Mouse (Mus musculus) forebrain, embryonic 11.5 days (tissue): Measurements from ENCODE around the gene 4930524B15Rik. TPM values are rescaled to one million over a fixed set of nuclear protein-coding genes. Genes with fewer than 3 reads are reported as not detected.
A peak's percentile ranks its signal among the peaks of the same experiment; 100 is the strongest.
"Not testable (repeated sequence)": the region's sequence is repeated elsewhere in the genome, so short reads cannot be mapped to it uniquely, and the experiment has no call there.

ENCODE experiments used
- ATAC-seq: fragments of 200-750 bp; cut with Nextera tagmentation; replicated peaks from 2 replicates; pipeline ENCODE4 v1.8.0; 2017; ENCODE audit warnings: moderate TSS enrichment; ENCODE audit not compliant: low FRiP score
- DNase-seq: peaks from one replicate; pipeline ENCODE4 v3.0.0-alpha.2; 2017; ENCODE audit warnings: low spot score
- H3K27ac ChIP-seq: fragments of 300-500 bp; sonication (generic); 2 replicates; pipeline ENCODE4 v1.5.1; 2014; ENCODE audit warnings: low read depth, low read length
- H3K27me3 ChIP-seq: fragments of 300-500 bp; sonication (generic); 2 replicates; pipeline ENCODE4 v1.6.1; 2014; ENCODE audit warnings: mild to moderate bottlenecking, low read length, mixed read lengths; ENCODE audit not compliant: control insufficient read depth, insufficient read depth
- H3K36me3 ChIP-seq: fragments of 300-500 bp; sonication (generic); 2 replicates; pipeline ENCODE4 v1.6.1; 2014; ENCODE audit warnings: mild to moderate bottlenecking, low read length, moderate library complexity, mixed read lengths; ENCODE audit not compliant: control insufficient read depth, insufficient read depth
- H3K4me1 ChIP-seq: fragments of 300-500 bp; sonication (generic); replicated peaks from 2 replicates; pipeline ENCODE4 v1.6.1; 2014; ENCODE audit warnings: low read length, mixed read lengths; ENCODE audit not compliant: control insufficient read depth, insufficient read depth
- H3K4me2 ChIP-seq: fragments of 300-500 bp; sonication (generic); 2 replicates; pipeline ENCODE4 v1.6.1; 2014; ENCODE audit warnings: low read depth, mild to moderate bottlenecking, low read length, moderate library complexity, mixed read lengths; ENCODE audit not compliant: severe bottlenecking
- H3K4me3 ChIP-seq: fragments of 300-500 bp; sonication (generic); 2 replicates; pipeline ENCODE4 v1.5.1; 2014; ENCODE audit warnings: low read depth, low read length
- H3K9ac ChIP-seq: fragments of 300-500 bp; sonication (generic); 2 replicates; pipeline ENCODE4 v1.6.1; 2014; ENCODE audit warnings: low read length
- H3K9me3 ChIP-seq: fragments of 300-500 bp; sonication (generic); 2 replicates; pipeline ENCODE4 v1.6.1; 2016; ENCODE audit warnings: low read length, mixed read lengths; ENCODE audit not compliant: control insufficient read depth
- WGBS: fragments of 180-500 bp; shearing (Covaris S2); extraction: QIAGEN DNeasy Blood & Tissue Kit; methylation state at CpG from one replicate; pipeline ENCODE4 v1.1.7; 2014; 5-methylcytosine and 5-hydroxymethylcytosine counted together
- polyA plus RNA-seq: library from polyadenylated mRNA; unstranded; fragments of >200 nt; fragmentation: Nextera tagmentation; extraction: Ambion mirVana; gene quantifications from 2 replicates; pipeline ENCODE4 v1.2.1, GENCODE M21; 2014

4930524B15Rik gene
- polyA plus RNA-seq, 1 experiment from 2014 or later: 0.09 TPM

- 90% methylated on average over 5 of the region's 5 CpGs for WGBS
- not testable (repeated sequence) for ATAC-seq
Measured at GRCm38 (mm10) chr11:31980089-31980488, 14.7 kb downstream of the 4930524B15Rik start.

GRCm38 (mm10) chr11:31981830-31982229, 16.4 kb downstream of the 4930524B15Rik start:
- H3K4me3 ChIP-seq: no peak overlapping the region
- H3K36me3 ChIP-seq: no peaks in the 10 kb centered on the region
- no peaks in the 10 kb centered on the region for H3K4me1 ChIP-seq
- 91% methylated on average over 7 of the region's 7 CpGs for WGBS
- H3K27me3 ChIP-seq: no peaks in the 10 kb centered on the region
- H3K9ac ChIP-seq: no peak overlapping the region
- H3K27ac ChIP-seq: no peak overlapping the region
- DNase-seq (no peak), ATAC-seq (no peak)
- no peak overlapping the region for H3K4me2 ChIP-seq
- H3K9me3 ChIP-seq: no peaks in the 10 kb centered on the region; the same call in 1 of the 2 replicates

More at GRCm38 (mm10) chr11:31980089-31980488, 14.7 kb downstream of the 4930524B15Rik start:
- not testable (repeated sequence) for H3K36me3 ChIP-seq, H3K4me1 ChIP-seq, H3K27me3 ChIP-seq, H3K9me3 ChIP-seq, H3K9ac ChIP-seq, H3K4me2 ChIP-seq, H3K27ac ChIP-seq, H3K4me3 ChIP-seq, DNase-seq

GRCm38 (mm10) chr11:31982247-31982943, 17.0 kb downstream of the 4930524B15Rik start:
- 85% methylated on average over 13 of the region's 13 CpGs for WGBS

GRCm38 (mm10) chr11:31983249-31983648, 17.9 kb downstream of the 4930524B15Rik start:
- Histone ChIP-seq H3K4me1 (no peaks in the 10 kb centered on the region), H3K27ac (no peak overlapping the region), H3K4me3 (no peak overlapping the region), H3K4me2 (no peak overlapping the region), H3K36me3 (no peaks in the 10 kb centered on the region), H3K27me3 (no peaks in the 10 kb centered on the region), H3K9me3 (no peaks in the 10 kb centered on the region; the same call in 1 of the 2 replicates), H3K9ac (no peak overlapping the region)
- ATAC-seq: no peak
- no peak for DNase-seq

More at GRCm38 (mm10) chr11:31982247-31982943, 17.0 kb downstream of the 4930524B15Rik start:
- H3K4me3 ChIP-seq, H3K27me3 ChIP-seq, H3K9me3 ChIP-seq, ATAC-seq, H3K4me1 ChIP-seq, H3K4me2 ChIP-seq, DNase-seq, H3K27ac ChIP-seq, H3K9ac ChIP-seq, H3K36me3 ChIP-seq: not testable (repeated sequence)

GRCm38 (mm10) chr11:31984786-31985185, 19.4 kb downstream of the 4930524B15Rik start:
- Histone ChIP-seq H3K27ac (no peak overlapping the region), H3K9ac (no peak overlapping the region), H3K27me3 (no peaks in the 10 kb centered on the region), H3K4me2 (no peak overlapping the region), H3K4me3 (no peak overlapping the region), H3K9me3 (no peaks in the 10 kb centered on the region; the same call in 1 of the 2 replicates), H3K36me3 (no peaks in the 10 kb centered on the region), H3K4me1 (no peaks in the 10 kb centered on the region)
- DNase-seq (no peak), ATAC-seq (no peak)
- 82% methylated on average over 2 of the region's 2 CpGs for WGBS

GRCm38 (mm10) chr11:31992535-31992934, 27.1 kb downstream of the 4930524B15Rik start:
- Histone ChIP-seq H3K9me3 (no peaks in the 10 kb centered on the region), H3K27ac (no peak overlapping the region), H3K4me2 (no peak overlapping the region), H3K27me3 (no peaks in the 10 kb centered on the region), H3K4me3 (no peak overlapping the region), H3K9ac (no peak overlapping the region), H3K36me3 (no peaks in the 10 kb centered on the region), H3K4me1 (no peaks in the 10 kb centered on the region)
- no peak for ATAC-seq
- no peak for DNase-seq
- 87% methylated on average over 3 of the region's 3 CpGs for whole genome bisulfite sequencing

GRCm38 (mm10) chr11:31999716-32000115, 34.3 kb downstream of the 4930524B15Rik start:
- no peak overlapping the region for H3K4me3 ChIP-seq
- no peaks in the 10 kb centered on the region for H3K27me3 ChIP-seq
- no peak overlapping the region for H3K4me2 ChIP-seq
- no peak overlapping the region for H3K9ac ChIP-seq
- H3K36me3 ChIP-seq: no peaks in the 10 kb centered on the region
- 52% methylated on average over 2 of the region's 2 CpGs for WGBS
- DNase-seq: no peak
- H3K4me1 ChIP-seq: peaks cover 19% of the 10 kb centered on the region
- no peak overlapping the region for H3K27ac ChIP-seq
- no peak for ATAC-seq
- H3K9me3 ChIP-seq: no peaks in the 10 kb centered on the region

GRCm38 (mm10) chr11:32000281-32000680, 34.9 kb downstream of the 4930524B15Rik start, which contains the start of gene Nsg2:
Gene Nsg2, plus strand, starts transcription at chr11:32000463.
- peak within 1 kb of the TSS; percentile 58 for H3K9ac ChIP-seq
- H3K9me3 ChIP-seq: no peaks in the 10 kb centered on the region
- no peaks in the 10 kb centered on the region for H3K27me3 ChIP-seq
- H3K4me2 ChIP-seq: peak within 1 kb of the TSS; percentile 52
- H3K4me3 ChIP-seq: peak within 1 kb of the TSS; percentile 33
- peak; percentile 88 for DNase-seq
- peak; percentile 81 for ATAC-seq
- WGBS: 0% methylated on average over 16 of the region's 16 CpGs
- H3K36me3 ChIP-seq: no peaks in the 10 kb centered on the region
- H3K4me1 ChIP-seq: peaks cover 19% of the 10 kb centered on the region
- peak within 1 kb of the TSS; percentile 71 for H3K27ac ChIP-seq
